Mouse (Mus musculus): ENCODE data around the gene Cul7.

DNA sequence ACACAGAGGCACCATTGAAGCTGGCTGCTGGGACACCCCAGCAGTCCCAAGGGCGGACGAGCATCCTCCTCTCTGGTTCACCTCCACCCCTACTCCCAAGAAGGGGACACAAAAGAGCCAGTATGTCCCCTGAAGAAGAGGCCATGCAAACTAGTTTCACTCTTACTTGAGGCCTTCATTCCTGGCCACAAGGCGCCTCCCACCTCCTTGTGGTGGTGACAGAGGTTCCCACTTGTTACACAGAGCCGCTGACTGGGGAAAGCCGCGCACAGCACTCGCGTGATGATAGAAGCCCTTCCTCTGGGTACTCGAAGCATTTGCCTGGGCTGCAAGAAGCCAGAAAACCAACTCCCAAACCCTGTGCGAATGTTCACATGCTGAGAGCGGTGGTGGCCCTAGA lies 27.9 kb upstream of the Cul7 start:
- TF ChIP-seq CTCF (IDR thresholded peaks at IDR 0.05; ENCODE audit: insufficient read depth, low read depth, low read length): no peak
- TF ChIP-seq POLR2A (IDR thresholded peaks at IDR 0.05; ENCODE audit: insufficient read depth, low read depth, low read length): no peak
